Mouse (Mus musculus): ENCODE results near the gene Shc2.

GRCm38 (mm10) chr10:79682916-79683582, 45.3 kb upstream of the Shc2 start:
- peak; percentile 49; the same call in 1 of the 2 replicates for TF ChIP-seq CTCF (IDR thresholded peaks at IDR 0.05; ENCODE audit: extremely low read depth, insufficient read length, insufficient replicate concordance, low read depth, low read length)
- TF ChIP-seq POLR2A (IDR thresholded peaks at IDR 0.05; ENCODE audit: low read depth, low read length), result no peak
